Comparison of ENCODE assay signal across 8 mouse cellular contexts in genomic region chr9:106474456-106474855, GRCm38 (mm10). TPM values are rescaled to one million over a fixed set of nuclear protein-coding genes. Genes with fewer than 3 reads are reported as not detected.
A peak's percentile ranks its signal among the peaks of the same experiment; 100 is the strongest.
DNase-seq lines count a peak whose midpoint lies in the region; ATAC-seq and TF ChIP-seq lines count a peak whose summit lies in the region.

No protein-coding gene starts in this region.

- 0 out of 2 replicates have a peak, but pooled peaks cover 2% of the 10 kb centered on the region for H3K36me3 ChIP-seq in embryonic facial prominence, embryonic 14.5 days (ENCODE audit: control insufficient read depth, insufficient read depth, low read length)
- no peaks in the 10 kb centered on the region for H3K36me3 ChIP-seq in midbrain, postnatal 0 days (ENCODE audit: insufficient read depth, low read length)
- H3K36me3 ChIP-seq in stomach, embryonic 15.5 days, result no peaks in the 10 kb centered on the region

- H3K9me3 ChIP-seq in embryonic facial prominence, embryonic 14.5 days (ENCODE audit: control insufficient read depth, low read length), result no peaks in the 10 kb centered on the region
- no peaks in the 10 kb centered on the region for H3K9me3 ChIP-seq in midbrain, postnatal 0 days (ENCODE audit: low read length)
- no peaks in the 10 kb centered on the region for H3K9me3 ChIP-seq in stomach, embryonic 15.5 days

- no peaks in the 10 kb centered on the region for H3K27me3 ChIP-seq in embryonic facial prominence, embryonic 14.5 days (replicated peaks; ENCODE audit: control insufficient read depth, insufficient read depth, low read length)
- H3K27me3 ChIP-seq in midbrain, postnatal 0 days (ENCODE audit: insufficient read depth, low read length), result no peaks in the 10 kb centered on the region
- H3K27me3 ChIP-seq in stomach, embryonic 15.5 days (replicated peaks), result no peaks in the 10 kb centered on the region

- peaks cover 10% of the 10 kb centered on the region for H3K4me1 ChIP-seq in embryonic facial prominence, embryonic 14.5 days (ENCODE audit: control insufficient read depth, insufficient read depth, low read length)
- peaks cover 5% of the 10 kb centered on the region; the same call in 1 of the 2 replicates for H3K4me1 ChIP-seq in midbrain, postnatal 0 days (ENCODE audit: insufficient read depth, low read length)
- H3K4me1 ChIP-seq in stomach, embryonic 15.5 days, result peaks cover 53% of the 10 kb centered on the region

- 2% methylated on average over 6 of the region's 6 CpGs for WGBS in embryonic facial prominence, embryonic 14.5 days
- WGBS in midbrain, postnatal 0 days, result 9% methylated on average over 6 of the region's 6 CpGs
- 10% methylated on average over 6 of the region's 6 CpGs for WGBS in stomach, embryonic 15.5 days

- peak overlapping the region; percentile 26 for H3K4me2 ChIP-seq in embryonic facial prominence, embryonic 14.5 days (ENCODE audit: low read depth, low read length)
- no peak overlapping the region for H3K4me2 ChIP-seq in midbrain, postnatal 0 days (ENCODE audit: low read depth, low read length, poor library complexity, severe bottlenecking)
- 0 out of 2 replicates have a peak overlapping the region, but pooled peaks have one; percentile 8 for H3K4me2 ChIP-seq in stomach, embryonic 15.5 days

- no peak overlapping the region for H3K27ac ChIP-seq in embryonic facial prominence, embryonic 14.5 days (replicated peaks; ENCODE audit: low read depth, low read length)
- H3K27ac ChIP-seq in midbrain, postnatal 0 days (ENCODE audit: low read depth, low read length), result no peak overlapping the region
- no peak overlapping the region for H3K27ac ChIP-seq in stomach, embryonic 15.5 days

- peak; percentile 18 to 65 for DNase-seq in frontal cortex, adult 2 months (ENCODE audit: extremely low spot score in 1 of 2, low spot score in 1 of 2)
- peak; percentile 66 for DNase-seq in adrenal gland, postnatal 25 days
- DNase-seq in embryonic facial prominence, embryonic 14.5 days (ENCODE audit: low spot score), result peak; percentile 60
- DNase-seq in heart, postnatal 14 days, result peak; percentile 75 to 81
- peak; percentile 84 for DNase-seq in left cerebral cortex, postnatal 4 days
- DNase-seq in midbrain, postnatal 0 days (ENCODE audit: low spot score), result peak; percentile 59

- no peak overlapping the region for H3K4me3 ChIP-seq in embryonic facial prominence, embryonic 14.5 days (ENCODE audit: low read depth, low read length)
- H3K4me3 ChIP-seq in midbrain, postnatal 0 days (ENCODE audit: low read depth, low read length), result no peak overlapping the region
- no peak overlapping the region for H3K4me3 ChIP-seq in stomach, embryonic 15.5 days (replicated peaks)

- no peak for ATAC-seq in frontal cortex, adult (ENCODE audit: low TSS enrichment)
- ATAC-seq in embryonic facial prominence, embryonic 14.5 days (ENCODE audit: low read depth), result 0 out of 2 replicates have a peak, but pooled peaks have one; percentile 5
- ATAC-seq in midbrain, postnatal 0 days (ENCODE audit: low FRiP score), result no peak
- no peak for ATAC-seq in stomach, embryonic 15.5 days (ENCODE audit: insufficient read depth, low FRiP score, low read depth)

- peak overlapping the region; percentile 34; the same call in 1 of the 2 replicates for H3K9ac ChIP-seq in embryonic facial prominence, embryonic 14.5 days (ENCODE audit: low read depth, low read length)
- H3K9ac ChIP-seq in midbrain, postnatal 0 days (replicated peaks; ENCODE audit: low read length, poor library complexity, severe bottlenecking), result no peak overlapping the region
- no peak overlapping the region for H3K9ac ChIP-seq in stomach, embryonic 15.5 days

- peak; percentile 66 for TF ChIP-seq CTCF in midbrain, postnatal 0 days (IDR thresholded peaks at IDR 0.05)

- intact Hi-C loops in heart, postnatal 14 days (cut with DNase I), result loop anchor here (2.0 kb wide), 1 partner anchor 46 kb away; the partner anchor contains the start of gene Rpl29
- intact Hi-C loops in left cerebral cortex, postnatal 4 days (cut with DNase I), result no loop called here

RNA-seq across cellular contexts. Expression of gene Rrp9, which starts 1.3 kb away (rescaled TPM):
- polyA plus RNA-seq in frontal cortex, adult 2 months (2012; rRNA removed), result 45.6 and 45.8 TPM in 2 replicates
- 35.9 and 41.5 TPM in 2 replicates for total RNA-seq in adrenal gland, postnatal 25 days (2021)
- polyA plus RNA-seq in embryonic facial prominence, embryonic 14.5 days (2014; fragmentation: Nextera tagmentation; extraction: Ambion mirVana), result 35.0 and 43.5 TPM in 2 replicates
- total RNA-seq in heart, postnatal 14 days (2021), result 10 to 100 TPM; 19.3 to 20.3 TPM
- total RNA-seq in left cerebral cortex, postnatal 4 days (2021), result 10 to 100 TPM; 46.9 to 55.2 TPM
- 32.9 and 34.1 TPM in 2 replicates for total RNA-seq in midbrain, postnatal 0 days (2014; rRNA removed)
- 33.7 and 38.3 TPM in 2 replicates for polyA plus RNA-seq in midbrain, postnatal 0 days (2015; fragmentation: Nextera tagmentation; extraction: Ambion mirVana)
- polyA plus RNA-seq in stomach, embryonic 15.5 days (2015; fragmentation: Nextera tagmentation; extraction: Ambion mirVana), result 44.3 and 46.5 TPM in 2 replicates

RNA-seq across cellular contexts. Expression of gene Parp3, which starts 2.3 kb away (rescaled TPM):
- 4.3 and 5.1 TPM in 2 replicates for polyA plus RNA-seq in frontal cortex, adult 2 months (2012; rRNA removed)
- total RNA-seq in adrenal gland, postnatal 25 days (2021), result 37.4 and 38.7 TPM in 2 replicates
- polyA plus RNA-seq in embryonic facial prominence, embryonic 14.5 days (2014; fragmentation: Nextera tagmentation; extraction: Ambion mirVana), result 5.5 and 6.2 TPM in 2 replicates
- total RNA-seq in heart, postnatal 14 days (2021), result 10 to 100 TPM; 18.1 to 19.0 TPM
- total RNA-seq in left cerebral cortex, postnatal 4 days (2021), result 1 to 10 TPM; 2.8 to 3.3 TPM
- 2.3 and 3.4 TPM in 2 replicates for total RNA-seq in midbrain, postnatal 0 days (2014; rRNA removed)
- 2.4 and 2.5 TPM in 2 replicates for polyA plus RNA-seq in midbrain, postnatal 0 days (2015; fragmentation: Nextera tagmentation; extraction: Ambion mirVana)
- polyA plus RNA-seq in stomach, embryonic 15.5 days (2015; fragmentation: Nextera tagmentation; extraction: Ambion mirVana), result 2.9 and 3.7 TPM in 2 replicates

RNA-seq across cellular contexts. Expression of gene Gpr62, which starts 8.7 kb away (rescaled TPM):
- 9.7 and 11.2 TPM in 2 replicates for polyA plus RNA-seq in frontal cortex, adult 2 months (2012; rRNA removed)
- total RNA-seq in adrenal gland, postnatal 25 days (2021), result 0.21 TPM in 1 of 2 replicates, not detected in the other
- polyA plus RNA-seq in embryonic facial prominence, embryonic 14.5 days (2014; fragmentation: Nextera tagmentation; extraction: Ambion mirVana), result 0.36 and 0.60 TPM in 2 replicates
- under 1 TPM in 1 of 2 experiments, not detected in 1; 0.10 TPM for total RNA-seq in heart, postnatal 14 days (2021)
- total RNA-seq in left cerebral cortex, postnatal 4 days (2021), result 1 to 10 TPM in 1 of 2 experiments, under 1 TPM in 1; 0.94 to 1.3 TPM
- 1.8 and 2.2 TPM in 2 replicates for total RNA-seq in midbrain, postnatal 0 days (2014; rRNA removed)
- polyA plus RNA-seq in midbrain, postnatal 0 days (2015; fragmentation: Nextera tagmentation; extraction: Ambion mirVana), result 2.9 and 3.1 TPM in 2 replicates
- polyA plus RNA-seq in stomach, embryonic 15.5 days (2015; fragmentation: Nextera tagmentation; extraction: Ambion mirVana), result 0.19 and 0.42 TPM in 2 replicates

RNA-seq across cellular contexts. Expression of gene Pcbp4, which starts 21.4 kb away (rescaled TPM):
- polyA plus RNA-seq in frontal cortex, adult 2 months (2012; rRNA removed), result 220 and 253 TPM in 2 replicates
- total RNA-seq in adrenal gland, postnatal 25 days (2021), result 26.8 and 29.9 TPM in 2 replicates
- polyA plus RNA-seq in embryonic facial prominence, embryonic 14.5 days (2014; fragmentation: Nextera tagmentation; extraction: Ambion mirVana), result 90.2 and 101 TPM in 2 replicates
- total RNA-seq in heart, postnatal 14 days (2021), result 10 to 100 TPM; 62.4 to 68.8 TPM
- total RNA-seq in left cerebral cortex, postnatal 4 days (2021), result 100 to 1,000 TPM; 409 to 418 TPM
- total RNA-seq in midbrain, postnatal 0 days (2014; rRNA removed), result 543 and 647 TPM in 2 replicates
- polyA plus RNA-seq in midbrain, postnatal 0 days (2015; fragmentation: Nextera tagmentation; extraction: Ambion mirVana), result 242 and 248 TPM in 2 replicates
- 51.8 and 58.9 TPM in 2 replicates for polyA plus RNA-seq in stomach, embryonic 15.5 days (2015; fragmentation: Nextera tagmentation; extraction: Ambion mirVana)

RNA-seq across cellular contexts. Expression of gene Iqcf1, which starts 25.3 kb away (rescaled TPM):
- not detected in 2 replicates for polyA plus RNA-seq in frontal cortex, adult 2 months (2012; rRNA removed)
- not detected in 2 replicates for total RNA-seq in adrenal gland, postnatal 25 days (2021)
- not detected in 2 replicates for polyA plus RNA-seq in embryonic facial prominence, embryonic 14.5 days (2014; fragmentation: Nextera tagmentation; extraction: Ambion mirVana)
- total RNA-seq in heart, postnatal 14 days (2021), result not detected
- total RNA-seq in left cerebral cortex, postnatal 4 days (2021), result not detected
- not detected in 2 replicates for total RNA-seq in midbrain, postnatal 0 days (2014; rRNA removed)
- not detected in 2 replicates for polyA plus RNA-seq in midbrain, postnatal 0 days (2015; fragmentation: Nextera tagmentation; extraction: Ambion mirVana)
- polyA plus RNA-seq in stomach, embryonic 15.5 days (2015; fragmentation: Nextera tagmentation; extraction: Ambion mirVana), result not detected in 2 replicates
